Mouse (Mus musculus) MEL (cell line): ENCODE measurements around the gene Adamtsl3. TPM values are rescaled to one million over a fixed set of nuclear protein-coding genes. Genes with fewer than 3 reads are reported as not detected.

Experiments used
- DNase-seq: peaks from one replicate; pipeline ENCODE4 v3.0.0; 2011; ENCODE audit warnings: low read depth, low spot score
- H3K27ac ChIP-seq: 2 replicates; pipeline ENCODE4 v1.5.1; 2012; ENCODE audit warnings: low read depth, mild to moderate bottlenecking, control low read depth, low read length, moderate library complexity; ENCODE audit not compliant: control insufficient read depth
- H3K27me3 ChIP-seq, 2 experiments: fragments of 150-350 bp in 1 of 2; sonication (generic) in 1 of 2; 2 replicates each; pipeline ENCODE4 v1.6.1; 2012; ENCODE audit warnings: low read length in 2 of 2, mild to moderate bottlenecking in 2 of 2, improper control_type of control experiment in 1 of 2, moderate library complexity in 1 of 2; ENCODE audit not compliant: insufficient read depth in 2 of 2, control insufficient read depth in 1 of 2
- H3K36me3 ChIP-seq, 2 experiments: 2 replicates each; pipeline ENCODE4 v1.6.1; 2012 to 2014; ENCODE audit warnings: low read length in 2 of 2, improper control_type of control experiment in 1 of 2, inconsistent platforms in 1 of 2, mild to moderate bottlenecking in 1 of 2; ENCODE audit not compliant: insufficient read depth in 2 of 2, control insufficient read depth in 1 of 2
- H3K4me1 ChIP-seq, 2 experiments: fragments of 150-350 bp in 1 of 2; sonication (generic) in 1 of 2; 2 replicates each; pipeline ENCODE4 v1.6.1; 2012; ENCODE audit warnings: low read length in 2 of 2, improper control_type of control experiment in 1 of 2, mild to moderate bottlenecking in 1 of 2; ENCODE audit not compliant: insufficient read depth in 2 of 2, control insufficient read depth in 1 of 2
- H3K4me3 ChIP-seq, 2 experiments: fragments of 150-350 bp in 1 of 2; sonication (generic) in 1 of 2; 2 replicates each; pipeline ENCODE4 v1.5.1; 2012; ENCODE audit warnings: low read depth in 2 of 2, low read length in 2 of 2, mild to moderate bottlenecking in 2 of 2, moderate library complexity in 2 of 2, control low read depth in 1 of 2, improper control_type of control experiment in 1 of 2; ENCODE audit not compliant: control insufficient read depth in 1 of 2, insufficient read depth in 1 of 2
- H3K79me2 ChIP-seq: 2 replicates; pipeline ENCODE4 v1.6.1; 2012; ENCODE audit warnings: mild to moderate bottlenecking, low read length, moderate library complexity; ENCODE audit not compliant: control insufficient read depth, poor library complexity, insufficient read depth
- H3K9ac ChIP-seq: 2 replicates; pipeline ENCODE4 v1.6.1; 2012; ENCODE audit warnings: low read depth, mild to moderate bottlenecking, control low read depth, low read length, moderate library complexity; ENCODE audit not compliant: control insufficient read depth, poor library complexity, severe bottlenecking
- H3K9me3 ChIP-seq: fragments of 150-350 bp; sonication (generic); replicated peaks from 2 replicates; pipeline ENCODE4 v1.6.1; 2012; ENCODE audit warnings: mild to moderate bottlenecking, low read length, improper control_type of control experiment, moderate library complexity; ENCODE audit not compliant: insufficient read depth
- CHD1 ChIP-seq: IDR thresholded peaks from 2 replicates; pipeline ENCODE4 v1.6.1; 2012; ENCODE audit warnings: low read depth, mild to moderate bottlenecking, inconsistent platforms, low read length, improper control_type of control experiment
- CHD2 ChIP-seq: IDR thresholded peaks from 2 replicates; pipeline ENCODE4 v1.6.1; 2011; ENCODE audit warnings: low read length, improper control_type of control experiment
- CTCF ChIP-seq, 3 experiments: IDR thresholded peaks in 2 of 3; conservative IDR thresholded peaks in 1 of 3; 2 replicates each; pipeline ENCODE4 v1.5.1; 2011 to 2012; ENCODE audit warnings: low read length in 3 of 3, low read depth in 2 of 3, mild to moderate bottlenecking in 2 of 3, improper control_type of control experiment in 1 of 3, inconsistent platforms in 1 of 3, mixed read lengths in 1 of 3, moderate library complexity in 1 of 3; ENCODE audit not compliant: control insufficient read depth in 1 of 3, insufficient read depth in 1 of 3, poor library complexity in 1 of 3, severe bottlenecking in 1 of 3
- E2F4 ChIP-seq: IDR thresholded peaks from 2 replicates; pipeline ENCODE4 v1.6.1; 2011; ENCODE audit warnings: low read depth, low read length, improper control_type of control experiment, borderline replicate concordance
- ELF1 ChIP-seq: IDR thresholded peaks from 2 replicates; pipeline ENCODE4 v1.6.1; 2014; ENCODE audit warnings: low read depth, mild to moderate bottlenecking, inconsistent platforms, low read length, improper control_type of control experiment, moderate library complexity
- ETS1 ChIP-seq: IDR thresholded peaks from 2 replicates; pipeline ENCODE4 v1.6.1; 2012; ENCODE audit warnings: low read depth, mild to moderate bottlenecking, inconsistent platforms, low read length, improper control_type of control experiment, moderate library complexity
- GATA1 ChIP-seq: IDR thresholded peaks from 2 replicates; pipeline ENCODE4 v1.6.1; 2011; ENCODE audit warnings: low read depth, low read length, improper control_type of control experiment
- HCFC1 ChIP-seq: IDR thresholded peaks from 2 replicates; pipeline ENCODE4 v1.6.1; 2012; ENCODE audit warnings: low read depth, mild to moderate bottlenecking, inconsistent platforms, low read length, improper control_type of control experiment, moderate library complexity
- KAT2A ChIP-seq: conservative IDR thresholded peaks from 2 replicates; pipeline ENCODE4 v1.6.1; 2012; ENCODE audit warnings: low read depth, low read length, improper control_type of control experiment, inconsistent platforms
- MAX ChIP-seq: IDR thresholded peaks from 2 replicates; pipeline ENCODE4 v1.6.1; 2011; ENCODE audit warnings: low read length, improper control_type of control experiment
- MAZ ChIP-seq: IDR thresholded peaks from 2 replicates; pipeline ENCODE4 v1.6.1; 2012; ENCODE audit warnings: low read depth, mild to moderate bottlenecking, inconsistent platforms, low read length, improper control_type of control experiment
- MEF2A ChIP-seq: IDR thresholded peaks from 2 replicates; pipeline ENCODE4 v1.6.1; 2014; ENCODE audit warnings: low read depth, mild to moderate bottlenecking, inconsistent platforms, low read length, improper control_type of control experiment; ENCODE audit not compliant: poor library complexity, insufficient replicate concordance, severe bottlenecking; ENCODE audit errors: extremely low read depth
- MXI1 ChIP-seq: IDR thresholded peaks from 2 replicates; pipeline ENCODE4 v1.6.1; 2011; ENCODE audit warnings: mild to moderate bottlenecking, low read depth, low read length, improper control_type of control experiment
- MYB ChIP-seq: IDR thresholded peaks from 2 replicates; pipeline ENCODE4 v1.6.1; 2011; ENCODE audit warnings: mild to moderate bottlenecking, low read depth, low read length, improper control_type of control experiment
- POLR2AphosphoS2 ChIP-seq: IDR thresholded peaks from 2 replicates; pipeline ENCODE4 v1.6.1; 2011; ENCODE audit warnings: low read length, improper control_type of control experiment
- RCOR1 ChIP-seq: IDR thresholded peaks from 2 replicates; pipeline ENCODE4 v1.6.1; 2012; ENCODE audit warnings: low read depth, mild to moderate bottlenecking, inconsistent platforms, low read length, improper control_type of control experiment
- UBTF ChIP-seq: IDR thresholded peaks from 2 replicates; pipeline ENCODE4 v1.6.1; 2012; ENCODE audit warnings: low read depth, mild to moderate bottlenecking, inconsistent platforms, low read length, improper control_type of control experiment, moderate library complexity, borderline replicate concordance; ENCODE audit not compliant: insufficient read depth
- ZNF384 ChIP-seq: IDR thresholded peaks from 2 replicates; pipeline ENCODE4 v1.6.1; 2012; ENCODE audit warnings: low read depth, mild to moderate bottlenecking, inconsistent platforms, low read length, improper control_type of control experiment
- polyA plus RNA-seq, 2 experiments: library from polyadenylated mRNA; stranded (reverse) in 1 of 2; unstranded in 1 of 2; fragments of >175 nt in 1 of 2; fragments of >200 nt in 1 of 2; gene quantifications; 2 replicates each; pipeline versions ENCODE4 v1.2.1 to v1.2.4; 2012; ENCODE audit warnings: low replicate concordance in 2 of 2, low read depth in 1 of 2; ENCODE audit not compliant: insufficient read length in 2 of 2, insufficient read depth in 1 of 2, missing spikeins in 1 of 2
- total RNA-seq: library from RNA; depleted of rRNA; stranded (reverse); fragments of 300-350 nt; gene quantifications from 2 replicates; pipeline ENCODE4 v1.2.3, GENCODE M21; 2012

Gene Adamtsl3
- total and polyA plus RNA-seq, 3 experiments: not detected

DNA sequence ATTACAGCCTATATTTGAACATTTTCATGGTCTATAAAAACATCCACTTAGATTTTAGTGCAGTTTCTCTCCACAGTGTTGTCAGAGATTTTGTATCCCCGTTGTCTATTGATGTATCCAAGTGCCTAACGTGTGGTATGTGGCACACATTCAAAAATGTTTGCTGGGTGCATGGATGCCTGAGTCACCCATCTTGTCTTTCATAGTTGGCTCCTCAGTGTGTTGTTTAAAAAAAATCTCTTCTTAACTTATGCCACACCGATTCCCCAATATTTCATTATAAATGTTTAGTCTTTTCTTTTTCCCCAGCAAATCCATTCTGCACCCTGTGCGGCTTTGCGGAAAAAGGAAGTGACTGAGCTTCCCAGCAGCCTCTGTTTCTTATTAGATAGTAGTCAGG lies 23.7 kb downstream of the Adamtsl3 start:
- no peaks in the 10 kb centered on the region for H3K27me3 ChIP-seq
- no peaks in the 10 kb centered on the region for H3K4me1 ChIP-seq
- H3K9me3 ChIP-seq: no peaks in the 10 kb centered on the region
- no peaks in the 10 kb centered on the region for H3K79me2 ChIP-seq
- H3K36me3 ChIP-seq: no peaks in the 10 kb centered on the region
- no peak overlapping the region for H3K4me3 ChIP-seq
- no peak for TF ChIP-seq KAT2A
- no peak for TF ChIP-seq MYB
- H3K27ac ChIP-seq: no peak overlapping the region
- DNase-seq: no peak
- no peak overlapping the region for H3K9ac ChIP-seq

GRCm38 (mm10) chr7:82359674-82360073 lies 24.2 kb downstream of the Adamtsl3 start:
- H3K79me2 ChIP-seq: no peaks in the 10 kb centered on the region
- no peak overlapping the region for H3K4me3 ChIP-seq
- H3K9me3 ChIP-seq: no peaks in the 10 kb centered on the region
- TF ChIP-seq POLR2AphosphoS2 (no peak), UBTF (no peak), ELF1 (no peak), HCFC1 (no peak), RCOR1 (no peak), MEF2A (no peak), MAZ (no peak), CHD1 (no peak), MAX (no peak), CHD2 (no peak), ZNF384 (no peak), MXI1 (no peak), CTCF (IDR thresholded peaks at IDR 0.05 in 2 of 3, conservative IDR thresholded peaks at IDR 0.05 in 1 of 3; ENCODE audit: control insufficient read depth in 1 of 3, insufficient read depth in 1 of 3, low read depth in 2 of 3, low read length in 3 of 3, poor library complexity in 1 of 3, severe bottlenecking in 1 of 3) (no peak)
- no peak overlapping the region for H3K27ac ChIP-seq
- H3K36me3 ChIP-seq: no peaks in the 10 kb centered on the region
- no peaks in the 10 kb centered on the region for H3K27me3 ChIP-seq
- no peak for DNase-seq
- H3K4me1 ChIP-seq: no peaks in the 10 kb centered on the region
- H3K9ac ChIP-seq: no peak overlapping the region

DNA sequence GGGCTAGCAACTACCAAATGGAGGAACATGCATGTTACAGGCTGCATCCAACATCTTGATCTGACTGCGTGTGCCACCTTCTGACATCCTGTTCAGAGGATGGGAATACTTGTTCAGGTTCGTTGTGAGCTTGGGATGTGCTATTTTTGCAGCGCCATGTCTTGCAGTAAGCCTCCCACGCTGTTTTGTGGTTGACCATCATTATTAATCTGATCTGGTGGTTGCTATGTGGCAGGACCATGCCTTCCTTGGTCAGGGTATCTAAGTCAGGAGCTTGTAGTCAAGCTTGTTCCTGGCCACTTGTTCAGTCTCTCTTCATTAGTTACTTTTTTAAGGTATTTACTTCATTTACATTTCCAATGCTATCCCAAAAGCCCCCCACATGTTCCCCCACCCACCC lies 24.7 kb downstream of the Adamtsl3 start:
- Histone ChIP-seq H3K79me2 (no peaks in the 10 kb centered on the region), H3K36me3 (no peaks in the 10 kb centered on the region), H3K4me3 (no peak overlapping the region), H3K4me1 (no peaks in the 10 kb centered on the region), H3K27ac (no peak overlapping the region), H3K9me3 (no peaks in the 10 kb centered on the region), H3K9ac (no peak overlapping the region), H3K27me3 (no peaks in the 10 kb centered on the region)
- no peak for DNase-seq
- TF ChIP-seq E2F4 (no peak), ETS1 (no peak), CTCF (IDR thresholded peaks at IDR 0.05 in 2 of 3, conservative IDR thresholded peaks at IDR 0.05 in 1 of 3; ENCODE audit: control insufficient read depth in 1 of 3, insufficient read depth in 1 of 3, low read depth in 2 of 3, low read length in 3 of 3, poor library complexity in 1 of 3, severe bottlenecking in 1 of 3) (no peak), GATA1 (no peak), ZNF384 (no peak)
